Mouse (Mus musculus) kidney, postnatal 14 days (tissue): ENCODE data around the gene Cfap157.
A peak's percentile ranks its signal among the peaks of the same experiment; 100 is the strongest.

ENCODE experiments used
- DNase-seq: peaks from one replicate; pipeline ENCODE4 v3.0.0; 2022; ENCODE audit warnings: mixed read lengths

Gene Cfap157

DNA sequence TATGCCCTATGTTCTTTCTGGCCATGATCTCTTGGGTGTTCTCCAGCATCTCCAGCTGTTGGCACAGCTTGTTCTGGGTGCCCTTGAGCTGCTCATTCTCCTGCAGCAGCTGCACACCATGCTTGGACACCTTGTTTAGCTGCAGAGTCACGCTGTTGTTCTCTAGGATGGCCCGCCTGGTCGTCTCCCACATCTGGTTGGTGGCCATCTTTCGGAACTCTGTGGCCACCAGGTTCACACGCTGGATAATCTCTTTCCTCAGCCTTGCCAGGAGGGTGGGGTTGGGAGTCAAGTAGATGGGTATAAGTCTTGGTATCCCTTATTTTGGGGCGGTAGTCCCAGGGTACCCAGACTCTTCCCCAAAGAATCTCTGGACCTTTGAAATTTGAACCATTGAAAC is 4.5 kb downstream of the Cfap157 start:
- DNase-seq = no peak

DNA sequence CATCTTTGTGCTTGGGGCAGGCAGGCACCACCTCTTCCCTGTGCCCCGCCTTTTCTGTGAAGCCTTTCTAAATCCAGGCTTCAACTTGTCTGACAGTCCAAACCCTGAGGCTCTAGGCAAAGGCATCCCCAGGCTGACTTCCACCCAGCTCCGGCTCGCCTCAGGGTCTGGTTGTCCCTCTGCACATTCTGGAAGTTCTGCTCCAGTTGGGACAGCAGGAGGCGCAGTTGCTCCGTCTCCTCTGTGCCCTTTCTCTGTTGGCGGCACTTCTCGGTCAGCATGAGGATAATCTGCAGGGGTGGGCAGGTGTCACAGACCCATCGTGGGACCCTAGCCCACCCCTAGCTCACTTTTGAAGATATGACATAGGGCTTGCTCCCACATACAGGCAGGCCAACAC is 5.1 kb downstream of the Cfap157 start:
- peak; percentile 76 for DNase-seq

DNA sequence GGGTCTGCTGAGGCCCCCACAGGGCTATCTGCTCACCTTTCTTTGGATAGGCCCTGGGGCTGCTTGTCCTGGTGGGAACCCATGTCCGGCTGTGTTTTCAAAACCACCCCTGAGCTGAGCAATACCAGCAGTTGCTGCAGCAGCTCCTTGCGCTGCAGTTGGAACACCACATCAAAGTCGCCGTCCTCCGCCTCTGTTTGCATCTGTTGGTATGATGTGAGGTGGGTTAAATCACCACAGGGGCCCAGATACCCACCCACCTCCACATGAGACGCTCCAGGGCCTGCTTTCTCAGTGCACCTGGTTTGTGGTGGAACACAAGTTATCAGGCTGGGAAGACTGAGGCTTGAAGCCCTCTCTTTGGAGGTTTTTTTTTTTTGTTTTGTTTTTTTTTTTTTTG is 6.1 kb downstream of the Cfap157 start:
- DNase-seq = no peak

DNA sequence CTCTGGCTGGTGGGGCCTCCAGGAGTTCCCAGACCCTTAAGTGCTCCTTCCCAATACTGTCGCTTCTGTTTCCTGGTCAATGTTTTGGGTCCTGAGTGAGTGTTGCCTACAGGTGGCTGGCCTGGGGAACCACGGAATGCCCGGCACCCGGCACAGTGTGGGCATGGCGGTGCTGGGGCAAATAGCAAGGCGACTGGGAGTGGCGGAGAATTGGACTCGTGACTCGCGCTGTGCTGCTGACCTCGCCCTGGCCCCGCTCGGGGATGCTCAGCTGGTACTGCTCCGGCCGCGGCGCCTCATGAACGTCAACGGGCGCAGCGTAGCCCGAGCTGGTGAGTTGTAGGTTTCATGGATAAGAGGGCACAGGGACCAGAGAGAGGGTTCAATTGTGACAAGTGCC is 8.0 kb downstream of the Cfap157 start:
- no peak for DNase-seq

DNA sequence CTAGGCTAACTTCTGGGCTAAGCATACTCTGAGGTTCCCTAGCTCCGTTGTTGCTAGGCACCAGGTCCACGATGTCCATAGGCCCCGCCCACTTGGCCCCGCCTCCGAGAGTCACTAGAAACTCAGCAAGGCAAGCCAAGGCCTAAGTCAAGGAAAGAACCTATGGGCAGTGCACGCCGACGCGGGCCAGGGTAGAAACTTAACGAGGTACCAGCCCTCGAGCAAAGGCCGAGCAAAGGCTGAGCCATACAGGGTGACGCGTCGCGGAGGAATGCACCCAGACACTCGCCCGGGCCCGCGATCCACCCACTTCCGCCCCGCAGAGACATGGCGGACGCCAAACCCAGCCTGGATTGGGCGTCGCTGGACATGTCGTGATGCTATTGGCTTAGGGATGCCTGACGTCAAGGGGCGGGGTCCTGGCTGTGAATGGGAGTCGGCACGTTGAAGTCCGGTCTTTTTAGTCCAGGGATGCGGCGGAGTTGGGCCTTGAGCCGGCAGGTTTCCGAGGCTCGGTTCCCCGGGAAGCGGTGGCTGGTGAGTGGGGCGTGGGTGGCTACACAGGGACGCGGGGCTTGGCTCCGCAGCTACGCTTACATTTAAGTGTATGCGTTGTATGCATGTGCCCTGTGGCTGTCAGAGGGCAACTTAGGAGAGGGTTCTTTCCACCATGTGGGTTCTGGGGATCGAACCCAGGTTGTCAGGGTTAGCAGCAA is 8.7 kb downstream of the Cfap157 start, which contains the start of the genes Ttc16 and Ptrh1:
Gene Ttc16 (minus strand): TSS at position 275 of the 716 bp plus-strand sequence.
Gene Ptrh1 (plus strand): TSS at position 428 of the 716 bp plus-strand sequence.
- peak; percentile 99 for DNase-seq

DNA sequence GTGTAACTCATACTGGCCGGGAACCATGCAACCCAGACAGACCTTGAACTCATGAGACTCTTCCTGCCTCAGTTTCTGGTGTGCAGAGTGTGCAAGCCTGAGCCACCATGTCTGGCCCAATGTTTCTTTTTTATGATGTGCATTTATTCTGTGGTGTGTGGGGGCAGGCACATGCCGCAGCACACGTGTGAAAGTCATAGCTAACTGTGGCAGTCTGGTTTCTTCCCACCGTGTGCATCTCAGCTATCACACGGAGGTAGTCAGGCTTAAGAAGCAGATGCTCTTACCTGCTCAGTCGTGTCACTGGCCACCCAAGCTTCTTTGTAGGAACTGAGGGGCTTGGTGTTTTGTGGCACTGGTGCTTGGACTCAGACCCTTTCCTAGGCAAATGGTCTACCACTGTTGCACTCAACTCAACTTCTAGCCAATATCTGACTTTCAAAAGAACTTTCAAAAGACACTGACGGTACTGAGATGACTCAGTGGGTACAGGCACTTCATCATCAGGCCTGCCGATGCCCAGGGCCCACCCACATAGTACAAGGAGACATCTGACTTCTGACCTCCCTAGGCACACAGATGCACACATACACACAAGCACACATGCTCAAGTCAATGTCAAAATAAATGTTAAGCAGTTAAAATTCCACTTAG is 11.5 kb downstream of the Cfap157 start:
- DNase-seq = no peak

DNA sequence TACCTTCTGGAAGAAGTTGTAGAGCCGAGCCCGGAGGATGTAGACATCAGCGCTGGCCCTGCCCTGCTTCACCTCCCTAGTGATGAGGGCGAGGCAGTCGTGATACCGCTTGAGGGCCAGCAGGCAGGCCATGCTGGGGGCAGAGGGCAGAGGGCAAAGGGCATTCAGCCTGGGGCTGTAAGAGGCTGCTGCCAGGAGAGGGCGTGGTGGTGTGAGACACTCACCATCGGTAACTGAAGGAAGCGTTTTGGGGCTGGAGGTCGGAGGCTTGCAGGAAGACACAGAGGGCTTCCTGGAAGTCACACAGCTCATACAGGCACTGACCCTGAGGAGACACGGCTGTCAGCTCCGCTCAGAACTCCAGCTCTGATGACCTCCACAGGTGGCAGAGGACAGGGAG is 12.3 kb downstream of the Cfap157 start:
- peak; percentile 40 for DNase-seq

DNA sequence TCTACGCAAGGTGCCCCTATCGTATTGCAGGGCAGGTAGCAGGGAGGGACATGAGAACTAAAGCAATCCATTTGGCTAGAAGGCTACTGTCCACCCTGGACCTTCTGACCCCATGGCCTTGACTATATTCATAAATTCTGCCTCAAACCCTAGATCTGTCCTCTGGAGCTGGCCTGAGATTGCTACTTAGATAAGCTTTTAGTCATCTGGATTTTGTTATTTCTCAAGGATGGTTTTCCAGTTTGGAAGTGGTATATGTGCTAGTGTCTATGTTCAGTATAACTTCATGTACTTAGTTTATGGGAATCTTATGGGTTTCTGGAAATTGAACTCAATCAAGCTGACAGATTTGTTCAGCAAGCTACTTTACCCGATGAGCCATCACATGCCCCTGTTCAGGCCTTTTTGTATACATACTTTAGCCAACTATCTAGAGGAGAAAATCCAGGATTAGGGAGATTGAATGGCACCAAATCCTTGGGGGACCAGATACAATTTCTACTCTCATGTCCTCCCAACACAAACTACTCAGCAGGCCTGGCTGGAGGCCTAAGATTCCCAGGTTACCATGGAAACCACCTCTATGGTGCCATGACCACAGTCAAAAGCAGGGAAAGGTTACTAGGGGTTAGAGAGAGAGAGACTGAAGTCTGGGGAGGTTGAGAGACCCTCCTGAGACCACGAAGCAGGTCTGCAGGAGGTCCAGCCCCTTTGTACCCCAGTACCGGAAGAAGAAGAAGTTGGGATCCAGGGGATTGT is 14.7 kb downstream of the Cfap157 start:
- DNase-seq = no peak

DNA sequence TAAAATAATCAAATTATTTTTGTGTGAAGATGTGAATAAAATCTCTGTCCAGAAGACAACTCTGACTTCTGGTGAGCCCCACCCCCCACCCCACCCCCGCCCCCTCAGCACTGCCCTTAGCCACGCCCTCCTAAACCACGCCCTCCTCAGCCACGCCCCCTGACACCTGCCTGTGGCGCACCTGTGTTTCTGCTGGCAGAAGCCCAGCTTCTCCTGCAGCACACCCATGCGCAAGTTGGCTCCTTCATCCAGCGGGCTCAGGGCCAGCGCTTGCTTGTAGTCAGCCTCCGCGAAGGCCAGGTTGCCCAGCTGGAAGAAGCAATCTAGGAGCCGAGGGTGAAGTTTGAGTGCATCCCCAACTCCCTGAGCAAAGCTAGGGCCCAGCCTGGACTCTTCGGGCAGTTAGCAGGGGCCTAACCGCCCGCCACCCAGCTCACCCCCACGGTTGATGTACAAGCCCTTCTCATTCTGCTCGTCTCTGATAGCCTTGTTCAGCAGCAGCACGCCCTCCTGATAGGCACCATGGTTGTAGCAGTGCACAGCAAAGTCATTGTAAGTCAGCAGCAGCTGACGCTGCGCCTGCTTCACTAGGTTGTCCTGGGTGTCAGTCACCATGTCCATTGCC is 15.5 kb downstream of the Cfap157 start:
- DNase-seq = peak; percentile 57

DNA sequence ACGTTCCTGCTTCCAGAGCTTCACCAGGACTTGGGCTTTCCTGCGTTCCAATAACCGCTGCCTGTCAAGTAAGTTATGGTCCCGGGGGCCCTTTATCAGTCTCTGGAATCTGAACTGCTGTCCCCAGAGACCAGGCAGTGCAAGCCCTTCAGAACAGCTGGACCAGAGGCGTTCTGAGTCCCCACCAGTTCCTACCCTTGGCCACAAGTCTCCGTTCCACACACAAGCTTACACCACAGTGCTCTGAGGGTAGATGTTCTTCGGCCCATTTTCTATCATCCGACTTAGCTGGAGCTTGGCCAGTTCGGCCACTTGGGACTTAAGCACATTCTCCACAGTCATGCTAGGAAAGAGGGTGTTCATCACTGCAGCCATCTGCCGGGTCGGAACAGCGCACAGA is 17.0 kb downstream of the Cfap157 start:
- DNase-seq = peak; percentile 56

DNA sequence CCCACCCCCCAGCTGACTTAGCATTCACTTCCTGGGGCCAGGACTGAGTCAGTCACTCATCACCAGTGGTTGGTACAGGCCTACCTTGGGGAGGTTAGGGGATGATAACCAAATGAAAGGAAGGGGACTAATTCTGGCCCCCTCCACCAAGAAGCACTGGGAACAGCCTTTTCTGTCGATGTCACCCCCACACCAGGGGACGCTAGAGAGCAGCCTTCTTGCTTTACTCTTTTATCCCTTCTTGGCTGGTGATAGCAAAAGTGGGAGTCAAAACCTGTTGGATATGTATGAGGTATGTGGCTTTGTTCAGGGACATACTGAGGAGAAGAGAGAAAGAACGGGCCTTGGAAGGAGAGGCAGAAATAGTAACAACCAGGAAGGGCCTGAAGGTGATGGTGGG is 20.9 kb downstream of the Cfap157 start:
- no peak for DNase-seq

DNA sequence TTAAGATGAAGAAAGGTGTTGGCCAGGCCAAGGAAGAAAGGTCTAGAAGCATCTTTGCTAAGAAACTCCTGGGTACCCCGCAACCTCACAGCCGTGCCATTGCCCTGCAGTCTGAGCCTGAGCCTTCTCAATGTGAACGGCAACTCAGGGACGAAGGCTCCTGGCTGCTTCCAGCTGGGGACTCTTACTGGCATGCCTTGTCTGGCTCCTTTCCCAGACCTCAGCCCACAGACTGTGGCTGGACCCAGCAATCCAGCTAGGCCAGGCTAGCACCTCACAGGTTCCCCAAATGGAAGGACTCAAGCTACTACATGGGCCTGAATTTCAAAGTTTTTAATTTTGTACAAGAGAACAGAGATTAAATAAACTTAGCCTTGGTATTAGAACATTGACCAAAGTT is 22.4 kb downstream of the Cfap157 start:
- no peak for DNase-seq

DNA sequence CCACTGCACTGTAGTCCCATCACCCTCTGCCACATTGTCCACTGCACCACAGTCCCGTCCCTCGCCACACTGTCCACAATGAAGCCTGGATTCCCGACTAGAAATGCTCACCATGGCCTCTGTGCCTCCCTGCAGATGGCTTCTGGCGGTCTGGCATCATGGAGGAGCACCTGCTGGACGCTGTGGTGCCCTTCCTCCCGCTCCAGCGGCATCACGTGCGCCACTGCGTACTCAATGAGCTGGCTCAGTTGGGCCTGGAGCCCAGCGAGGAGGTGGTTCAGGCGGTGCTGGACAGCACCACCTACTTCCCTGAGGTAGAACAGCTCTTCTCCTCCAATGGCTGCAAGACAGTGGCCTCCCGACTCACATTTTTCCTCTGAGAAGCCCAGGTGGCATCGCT is 22.9 kb downstream of the Cfap157 start:
- DNase-seq = no peak

DNA sequence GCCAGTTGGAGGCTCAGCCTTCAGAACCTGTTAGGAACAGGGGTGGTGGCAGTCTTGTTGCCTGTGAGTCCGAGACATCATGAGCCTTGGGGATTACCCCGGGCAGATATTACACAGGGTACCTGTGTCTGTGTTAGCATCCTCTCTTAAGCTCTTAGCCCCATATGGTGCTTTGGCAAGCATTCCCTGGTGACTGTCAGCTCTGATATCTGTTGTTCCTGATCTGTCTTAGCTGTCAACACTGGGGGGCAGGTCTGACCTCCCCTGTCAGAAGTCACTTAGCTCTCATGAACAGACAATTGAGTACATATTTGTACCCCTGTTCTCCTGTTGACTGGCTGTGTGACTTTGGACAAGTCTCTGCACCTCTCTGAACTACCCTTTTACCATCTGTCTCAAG is 25.2 kb downstream of the Cfap157 start:
- DNase-seq = no peak

DNA sequence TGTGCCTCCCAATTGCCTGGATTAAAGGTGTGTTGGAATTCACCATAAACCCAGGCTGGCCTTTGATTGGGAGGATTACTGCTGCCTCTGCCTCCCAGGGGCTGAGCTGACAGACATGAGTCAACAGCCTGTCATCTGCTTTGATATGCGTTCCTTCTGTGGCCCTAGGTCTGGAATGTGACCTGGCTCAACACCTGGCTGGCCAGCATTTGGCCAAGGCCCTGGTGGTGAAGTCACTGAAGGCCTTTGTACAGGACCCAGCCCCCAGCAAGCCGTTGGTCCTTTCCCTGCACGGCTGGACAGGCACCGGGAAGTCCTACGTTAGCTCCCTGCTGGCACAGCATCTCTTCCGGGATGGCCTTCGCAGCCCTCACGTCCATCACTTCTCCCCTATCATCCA is 25.7 kb downstream of the Cfap157 start:
- DNase-seq = peak; percentile 53

DNA sequence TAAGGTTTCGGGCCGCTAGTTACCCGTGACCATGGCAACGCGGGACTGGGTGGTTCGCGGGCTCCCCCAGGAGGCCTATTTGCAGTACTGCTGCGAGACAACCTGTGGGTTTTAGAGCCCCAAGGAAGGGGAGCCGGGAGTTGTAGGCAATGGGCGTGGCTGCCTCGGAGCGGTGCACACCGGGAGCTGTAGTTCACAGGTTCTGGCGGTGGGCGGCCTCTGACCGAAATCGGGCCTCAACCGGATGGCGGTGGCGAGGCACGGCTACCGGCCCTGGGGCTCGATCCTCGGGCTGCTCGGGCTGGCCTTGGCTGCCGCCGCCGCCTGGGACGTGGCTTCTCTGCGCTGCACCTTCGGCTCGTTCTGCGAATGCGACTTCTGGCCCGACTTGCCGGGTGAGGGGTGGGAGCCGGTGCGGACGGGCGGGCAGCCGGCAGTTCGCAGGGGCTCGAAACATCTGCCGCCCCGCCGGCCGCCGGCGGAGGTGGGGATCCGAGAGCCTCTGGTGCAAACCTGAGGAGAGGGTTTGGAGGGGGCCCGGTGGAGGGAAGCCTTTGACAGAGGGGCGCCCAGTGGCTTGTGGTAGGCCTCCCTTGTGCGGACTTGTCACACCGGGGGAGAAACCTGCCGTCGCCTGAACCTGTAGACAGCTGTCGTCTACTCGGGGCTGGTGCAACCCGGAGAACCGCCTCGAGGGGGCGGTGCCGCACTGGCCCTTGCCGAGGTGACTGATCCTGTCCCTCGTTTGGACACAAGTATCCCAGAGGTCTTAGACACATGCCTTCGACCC is 27.0 kb downstream of the Cfap157 start, which contains the start of gene Tor2a:
Gene Tor2a (plus strand): TSS at position 179 of the 790 bp plus-strand sequence.
- peak; percentile 98 for DNase-seq

DNA sequence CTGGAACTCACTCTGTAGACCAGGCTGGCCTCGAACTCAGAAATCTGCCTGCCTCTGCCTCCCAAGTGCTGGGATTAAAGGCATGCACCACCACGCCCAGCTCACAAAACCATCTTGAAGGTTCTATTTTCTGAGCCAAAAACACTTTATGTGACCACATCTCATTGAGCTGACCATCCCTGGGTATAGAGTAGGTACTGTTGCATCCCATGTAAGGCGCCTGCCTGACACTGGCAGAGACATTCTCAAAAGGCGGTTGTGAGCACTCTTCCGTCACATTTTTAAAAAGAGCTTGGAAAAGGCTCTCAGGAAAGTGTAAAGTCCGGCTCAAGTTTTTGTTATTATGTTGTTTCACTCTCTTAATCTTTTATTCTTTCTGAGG is 27.6 kb downstream of the Cfap157 start:
- DNase-seq = no peak

DNA sequence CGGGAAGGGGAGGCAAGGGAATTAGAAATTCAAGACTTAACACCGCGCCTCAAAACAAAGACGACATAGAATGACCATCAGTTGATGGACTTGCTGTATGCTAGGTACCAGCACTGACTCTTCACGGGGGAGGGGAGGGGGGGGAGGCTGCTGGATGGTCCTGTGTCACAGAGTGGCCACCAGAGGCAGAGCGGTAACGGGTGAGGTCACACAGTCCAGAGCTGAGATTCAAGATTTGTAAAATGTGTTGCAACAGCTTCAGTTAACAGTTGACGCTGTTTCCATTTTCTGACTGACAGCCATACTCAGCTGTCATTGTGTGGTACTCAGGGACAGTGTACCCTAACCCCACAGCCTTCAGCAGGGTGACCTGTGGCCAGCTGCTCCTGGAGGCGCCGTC is 32.0 kb downstream of the Cfap157 start:
- DNase-seq = no peak

DNA sequence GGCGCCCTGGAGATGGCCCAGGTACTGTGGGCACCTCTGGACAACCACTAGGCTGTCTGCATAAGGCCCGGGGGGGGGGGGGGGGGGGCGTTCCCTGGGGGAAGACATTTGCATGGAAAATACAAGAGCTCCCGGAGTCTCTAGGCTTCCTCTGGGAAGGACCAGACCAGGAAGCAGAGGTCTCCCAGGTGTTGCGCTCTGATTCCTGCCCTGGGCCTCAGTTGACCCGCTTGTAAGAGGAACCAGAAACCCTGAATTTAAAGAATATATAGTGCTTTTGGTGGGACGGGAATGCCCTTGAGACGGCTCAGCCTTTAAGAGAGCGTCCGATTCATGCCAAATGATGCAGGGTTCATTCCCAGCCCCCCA is 32.6 kb downstream of the Cfap157 start:
- no peak for DNase-seq

DNA sequence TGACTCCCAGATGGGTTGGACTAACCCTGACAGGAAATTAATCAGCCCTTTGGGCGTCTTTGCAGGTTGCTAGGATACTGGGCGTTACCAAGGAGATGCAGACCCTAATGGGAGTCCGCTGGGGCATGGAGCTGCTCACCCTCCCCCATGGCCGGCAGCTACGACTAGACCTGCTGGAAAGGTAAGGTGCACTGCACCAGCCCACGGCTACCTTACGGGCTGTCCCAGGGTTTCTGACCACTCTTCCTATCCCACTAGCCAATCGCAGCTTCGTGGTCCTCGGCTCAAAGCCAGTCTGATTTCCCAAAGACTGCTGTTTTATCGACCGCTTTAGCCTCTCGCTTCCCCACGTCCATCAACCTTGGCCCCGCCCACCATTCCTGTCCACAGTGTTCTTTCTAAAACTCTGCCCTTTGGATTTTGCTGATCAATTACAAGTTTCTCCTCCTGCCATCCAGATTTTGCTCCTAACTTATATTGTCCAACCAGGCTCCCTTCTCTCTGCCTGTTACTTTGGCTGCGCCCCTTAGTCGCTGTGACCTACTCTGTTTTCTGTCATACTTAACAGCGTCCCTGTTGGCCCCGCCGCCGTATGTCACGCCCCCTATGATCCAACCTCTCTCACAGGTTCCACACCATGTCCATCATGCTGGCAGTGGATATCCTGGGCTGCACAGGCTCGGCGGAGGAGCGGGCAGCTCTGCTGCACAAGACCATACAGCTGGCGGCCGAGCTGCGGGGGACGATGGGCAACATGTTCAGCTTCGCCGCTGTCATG is 33.2 kb downstream of the Cfap157 start:
- DNase-seq = peak; percentile 87

DNA sequence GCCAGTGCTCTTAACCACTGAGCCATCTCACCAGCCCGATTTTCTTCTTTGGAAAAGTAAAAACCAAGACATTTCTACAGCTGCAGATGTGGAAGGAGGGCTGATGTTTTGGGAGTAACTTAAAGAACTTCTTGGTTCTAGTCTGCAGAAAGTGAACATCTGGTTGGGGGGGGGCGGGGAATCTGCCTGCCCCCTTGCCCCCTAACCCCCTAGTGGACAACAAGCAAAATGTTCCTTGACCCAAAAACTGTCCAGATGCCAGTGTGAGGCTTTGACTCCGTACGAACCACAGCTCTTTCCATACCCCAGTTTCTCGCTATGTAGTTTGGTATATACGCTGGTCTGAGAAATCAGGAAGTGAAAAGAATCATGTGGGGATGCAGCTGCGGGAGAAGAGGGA is 34.0 kb downstream of the Cfap157 start:
- no peak for DNase-seq

DNA sequence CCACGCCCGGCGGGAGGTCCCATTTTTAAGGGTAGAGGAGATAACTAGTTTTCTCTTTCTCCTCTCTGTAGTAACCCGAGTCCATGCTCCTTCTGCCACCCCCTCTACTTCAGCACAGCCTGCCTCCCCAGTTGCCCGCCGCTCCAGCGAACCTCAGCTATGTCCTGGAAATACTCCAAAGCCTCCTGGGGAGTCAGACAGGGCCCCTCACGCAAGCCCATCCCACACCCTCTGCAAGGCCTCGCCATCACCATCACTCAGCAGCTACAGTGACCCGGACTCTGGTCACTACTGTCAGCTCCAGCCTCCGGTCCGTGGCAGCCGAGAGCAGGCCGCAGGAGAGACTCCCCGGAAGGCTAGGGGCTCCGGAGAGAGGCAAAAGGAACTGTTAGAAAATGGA is 35.1 kb downstream of the Cfap157 start:
- DNase-seq = no peak
